Mouse (Mus musculus) hindbrain, embryonic 14.5 days (tissue): ENCODE data around the gene D930048N14Rik. TPM values are rescaled to one million over a fixed set of nuclear protein-coding genes. Genes with fewer than 3 reads are reported as not detected.
"Not testable (repeated sequence)": the region's sequence is repeated elsewhere in the genome, so short reads cannot be mapped to it uniquely, and the experiment has no call there.

Experiments used
- ATAC-seq: fragments of 200-750 bp; cut with Nextera tagmentation; 2 replicates; pipeline ENCODE4 v1.8.0; 2017; ENCODE audit warnings: moderate number of reproducible peaks, mild to moderate bottlenecking, moderate TSS enrichment, moderate library complexity; ENCODE audit not compliant: low FRiP score
- DNase-seq: peaks from one replicate; pipeline ENCODE4 v3.0.0-alpha.2; 2015; ENCODE audit warnings: low spot score
- H3K27ac ChIP-seq: fragments of 300-500 bp; sonication (generic); 2 replicates; pipeline ENCODE4 v1.5.1; 2014; ENCODE audit warnings: mild to moderate bottlenecking, moderate library complexity
- H3K27me3 ChIP-seq: fragments of 300-500 bp; sonication (generic); 2 replicates; pipeline ENCODE4 v1.6.1; 2014; ENCODE audit warnings: mild to moderate bottlenecking, low read length, mixed read lengths; ENCODE audit not compliant: control insufficient read depth, insufficient read depth
- H3K36me3 ChIP-seq: fragments of 300-500 bp; sonication (generic); replicated peaks from 2 replicates; pipeline ENCODE4 v1.6.1; 2014; ENCODE audit not compliant: control insufficient read depth, insufficient read depth
- H3K4me1 ChIP-seq: fragments of 300-500 bp; sonication (generic); replicated peaks from 2 replicates; pipeline ENCODE4 v1.6.1; 2014; ENCODE audit warnings: antibody characterized with exemption, low read length, mixed read lengths; ENCODE audit not compliant: control insufficient read depth, insufficient read depth
- H3K4me2 ChIP-seq: fragments of 300-500 bp; sonication (generic); replicated peaks from 2 replicates; pipeline ENCODE4 v1.6.1; 2014; ENCODE audit warnings: mild to moderate bottlenecking, moderate library complexity
- H3K4me3 ChIP-seq: fragments of 300-500 bp; sonication (generic); replicated peaks from 2 replicates; pipeline ENCODE4 v1.5.1; 2014; ENCODE audit warnings: mild to moderate bottlenecking, low read length
- H3K9ac ChIP-seq: fragments of 300-500 bp; sonication (generic); 2 replicates; pipeline ENCODE4 v1.6.1; 2014
- H3K9me3 ChIP-seq: fragments of 300-500 bp; sonication (generic); 2 replicates; pipeline ENCODE4 v1.6.1; 2016; ENCODE audit warnings: low read length; ENCODE audit not compliant: control insufficient read depth
- WGBS: fragments of 180-500 bp; shearing (Covaris S2); extraction: QIAGEN DNeasy Blood & Tissue Kit; methylation state at CpG from one replicate; pipeline ENCODE4 v1.1.7; 2014; 5-methylcytosine and 5-hydroxymethylcytosine counted together
- polyA plus RNA-seq: library from polyadenylated mRNA; unstranded; fragments of >200 nt; fragmentation: Nextera tagmentation; extraction: Ambion mirVana; gene quantifications from 2 replicates; pipeline ENCODE4 v1.2.1, GENCODE M21; 2014

Gene D930048N14Rik
- polyA plus RNA-seq, 1 experiment from 2014 or later, result 1.1 TPM

DNA sequence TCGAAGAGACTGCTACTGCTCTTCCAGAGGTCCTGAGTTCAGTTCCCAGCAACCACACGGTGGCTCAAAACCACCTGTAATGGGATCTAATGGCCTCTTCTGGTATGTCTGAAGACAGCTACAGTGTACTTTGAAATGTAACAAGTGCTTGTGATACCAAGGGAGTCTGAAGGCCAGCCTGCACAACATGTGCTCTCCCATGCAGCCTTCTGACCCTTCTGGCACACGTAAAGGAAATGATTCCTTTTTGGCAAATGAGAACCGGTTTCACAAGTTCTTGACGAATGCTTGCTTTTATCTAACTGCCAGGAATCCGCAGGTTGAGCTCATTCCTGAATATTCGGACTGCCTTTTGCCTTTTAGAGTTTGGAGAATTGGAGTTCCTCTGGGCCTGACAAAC is 35.6 kb upstream of the D930048N14Rik start:
- Histone ChIP-seq H3K9ac (peak overlapping the region; percentile 57), H3K9me3 (no peaks in the 10 kb centered on the region), H3K27me3 (no peaks in the 10 kb centered on the region), H3K36me3 (no peaks in the 10 kb centered on the region), H3K4me1 (peaks cover 7% of the 10 kb centered on the region), H3K27ac (no peak overlapping the region), H3K4me2 (peak overlapping the region; percentile 57), H3K4me3 (peak overlapping the region; percentile 27)
- DNase-seq, result no peak
- WGBS, result 51% methylated on average over 7 of the region's 7 CpGs
- no peak for ATAC-seq

DNA sequence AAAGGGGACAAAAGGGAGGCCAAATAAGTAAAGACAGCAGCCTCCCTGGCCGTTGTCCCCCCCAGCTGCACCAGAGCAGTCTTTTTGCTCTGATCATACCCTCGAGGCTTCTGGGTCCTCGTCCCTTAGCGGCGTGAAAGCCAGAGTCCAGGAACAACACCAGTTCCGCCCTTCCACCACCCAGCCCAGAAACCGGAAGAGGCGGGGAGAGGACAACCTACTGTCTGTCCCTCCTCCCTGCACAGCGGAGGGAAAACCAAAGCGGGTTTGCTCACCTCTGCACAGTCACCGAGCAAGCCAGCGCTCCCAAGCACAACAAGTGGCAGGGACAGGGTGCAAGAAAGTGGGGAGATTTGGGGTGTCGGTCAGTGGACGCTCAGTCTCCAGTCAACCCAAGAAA is 35.2 kb upstream of the D930048N14Rik start:
- no peak for DNase-seq
- ATAC-seq, result no peak

DNA sequence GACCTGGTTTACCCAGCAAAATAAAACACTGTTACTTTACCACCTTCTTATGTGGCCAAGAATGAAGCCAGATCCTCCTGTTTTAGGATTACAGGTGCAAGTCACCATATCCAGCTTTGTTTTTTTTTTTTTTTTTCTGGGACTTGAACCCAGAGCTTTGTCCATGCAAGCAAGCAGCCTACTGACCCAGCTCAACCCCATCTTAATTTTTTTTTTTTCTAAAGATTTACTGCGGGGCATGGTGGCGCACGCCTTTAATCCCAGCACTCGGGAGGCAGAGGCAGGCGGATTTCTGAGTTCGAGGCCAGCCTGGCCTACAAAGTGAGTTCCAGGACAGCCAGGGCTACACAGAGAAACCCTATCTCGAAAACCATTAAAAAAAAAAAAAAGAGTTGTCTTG is 34.6 kb upstream of the D930048N14Rik start:
- 0 out of 2 replicates have a peak overlapping the region, but pooled peaks have one; percentile 57 for H3K9ac ChIP-seq
- not testable (repeated sequence) for H3K36me3 ChIP-seq, H3K27ac ChIP-seq

More for the DNA sequence above, 35.2 kb upstream of the D930048N14Rik start:
- H3K27me3 ChIP-seq, result no peaks in the 10 kb centered on the region
- H3K4me1 ChIP-seq, result peaks cover 12% of the 10 kb centered on the region
- WGBS, result 4% methylated on average over 14 of the region's 14 CpGs
- no peaks in the 10 kb centered on the region for H3K9me3 ChIP-seq
- peak overlapping the region; percentile 57 for H3K9ac ChIP-seq
- no peak overlapping the region for H3K27ac ChIP-seq
- peak overlapping the region; percentile 27 for H3K4me3 ChIP-seq
- peak overlapping the region; percentile 57 for H3K4me2 ChIP-seq
- H3K36me3 ChIP-seq, result no peaks in the 10 kb centered on the region

DNA sequence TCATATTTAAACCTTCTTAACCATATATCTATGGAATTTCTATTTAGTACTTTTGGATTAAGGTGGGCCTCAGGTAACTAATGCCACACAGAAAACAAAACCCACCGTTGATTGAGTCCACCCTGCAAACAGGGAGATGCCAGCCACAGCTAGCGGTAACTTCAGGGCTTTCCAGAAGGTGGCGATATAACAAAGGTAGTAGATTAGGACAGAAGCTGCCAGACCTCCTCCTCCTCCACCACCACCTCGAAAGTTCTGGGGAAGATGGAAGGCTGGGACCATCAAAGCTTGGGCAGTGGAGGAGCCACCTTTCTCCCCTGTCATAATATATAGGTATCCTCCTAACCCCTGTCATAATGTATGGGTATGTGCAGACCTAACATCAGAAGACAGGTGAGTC is 33.1 kb upstream of the D930048N14Rik start:
- Histone ChIP-seq H3K4me1 (peaks cover 13% of the 10 kb centered on the region), H3K4me2 (no peak overlapping the region), H3K36me3 (peaks cover 14% of the 10 kb centered on the region), H3K9me3 (no peaks in the 10 kb centered on the region), H3K27me3 (no peaks in the 10 kb centered on the region), H3K9ac (no peak overlapping the region), H3K27ac (no peak overlapping the region), H3K4me3 (no peak overlapping the region)
- ATAC-seq (no peak), DNase-seq (peak; percentile 77)
- WGBS, result 3% methylated on average over 4 of the region's 4 CpGs

More for the DNA sequence above, 34.6 kb upstream of the D930048N14Rik start:
- Histone ChIP-seq H3K4me2 (peak overlapping the region; percentile 57), H3K4me3 (0 out of 2 replicates have a peak overlapping the region, but pooled peaks have one; percentile 27), H3K4me1 (peaks cover 13% of the 10 kb centered on the region)
- 91% methylated on average over 7 of the region's 7 CpGs for WGBS
- H3K27me3 ChIP-seq, ATAC-seq, H3K9me3 ChIP-seq, DNase-seq: not testable (repeated sequence)

DNA sequence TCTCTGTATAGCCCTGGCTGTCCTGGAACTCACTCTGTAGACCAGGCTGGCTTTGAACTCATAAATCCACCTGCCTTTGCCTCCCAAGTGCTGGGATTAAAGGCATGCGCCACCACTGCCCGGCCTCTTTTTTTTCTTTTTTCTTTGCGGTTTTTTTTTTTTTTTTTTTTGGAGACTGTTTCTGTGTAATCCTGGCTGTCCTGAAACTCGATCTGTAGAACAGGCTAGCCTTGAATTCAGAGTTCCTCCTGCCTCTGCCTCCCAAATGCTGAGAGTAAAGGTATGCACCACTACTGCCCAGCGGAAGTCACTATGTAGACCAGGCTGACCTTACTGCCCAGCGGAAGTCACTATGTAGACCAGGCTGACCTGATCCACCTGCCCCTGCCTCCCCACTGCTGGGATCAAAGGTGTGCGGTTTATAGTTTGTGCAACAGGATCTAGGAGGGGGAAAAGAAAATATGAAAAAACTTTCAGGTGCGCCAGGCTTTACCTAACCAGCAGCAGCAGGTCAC is 31.8 kb upstream of the D930048N14Rik start:
- DNase-seq, result no peak
- peaks cover 25% of the 10 kb centered on the region for H3K36me3 ChIP-seq

DNA sequence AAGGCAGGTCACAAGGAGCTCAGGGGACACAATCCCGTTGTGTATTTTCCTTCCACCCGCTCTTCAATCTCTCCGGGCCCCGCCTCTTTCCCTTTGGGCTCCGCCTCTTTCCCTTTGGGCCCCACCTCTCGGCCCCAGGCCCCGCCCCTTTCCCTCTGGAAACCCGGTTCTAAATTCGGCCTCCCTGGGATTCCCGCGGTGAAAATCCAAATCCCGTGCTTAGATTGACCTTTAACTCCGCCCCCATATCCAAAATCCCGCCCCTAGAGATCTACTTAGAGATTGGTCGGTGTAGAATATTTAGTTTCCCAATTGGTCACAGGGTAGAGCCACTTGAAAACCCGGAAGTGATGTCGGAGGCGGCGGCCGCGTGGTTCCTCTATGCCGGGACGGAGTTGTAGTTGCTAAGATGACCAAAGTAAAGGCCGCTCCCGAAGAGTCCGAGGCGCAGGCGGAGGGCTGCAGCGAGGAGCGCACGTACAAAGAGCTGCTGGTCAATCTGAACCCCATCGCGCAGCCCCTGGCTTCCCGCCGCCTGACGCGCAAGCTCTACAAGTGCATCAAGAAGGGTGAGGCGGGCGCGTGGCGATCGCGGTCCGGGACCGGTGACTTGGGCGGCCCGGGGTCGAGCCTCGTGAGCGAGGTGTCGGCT is 31.2 kb upstream of the D930048N14Rik start, which contains the start of gene Nhp2:
TSS of gene Nhp2 (plus strand) at position 327 of the 652 bp plus-strand sequence.
- WGBS, result under 1% methylated on average over 51 of the region's 51 CpGs

More for the DNA sequence above, 31.8 kb upstream of the D930048N14Rik start:
- Histone ChIP-seq H3K9me3 (no peaks in the 10 kb centered on the region), H3K4me1 (peaks cover 13% of the 10 kb centered on the region), H3K4me2 (peak overlapping the region; percentile 89), H3K4me3 (peak overlapping the region; percentile 59), H3K9ac (no peak overlapping the region), H3K27ac (no peak overlapping the region), H3K27me3 (no peaks in the 10 kb centered on the region)
- WGBS, result 53% methylated on average over 8 of the region's 8 CpGs
- peak; percentile 42; the same call in 1 of the 2 replicates for ATAC-seq

DNA sequence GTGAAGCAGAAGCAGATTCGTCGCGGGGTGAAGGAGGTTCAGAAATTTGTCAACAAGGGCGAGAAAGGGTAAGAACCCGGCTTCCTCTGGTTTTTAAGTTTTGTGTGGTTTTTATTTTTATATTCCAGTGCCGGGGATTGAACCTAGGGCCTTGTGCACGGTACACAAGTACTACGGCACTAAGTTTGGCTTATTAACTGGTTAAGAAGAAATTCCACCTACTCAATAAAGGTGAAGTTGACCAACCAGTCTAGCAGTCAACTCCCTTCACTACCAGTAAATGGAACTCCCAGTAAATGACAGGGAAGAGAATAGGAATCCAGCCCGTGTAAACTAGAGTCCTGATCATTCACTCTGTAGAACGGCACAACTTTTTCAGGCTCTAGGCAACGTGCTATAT is 30.7 kb upstream of the D930048N14Rik start:
- no peak for DNase-seq
- H3K4me3 ChIP-seq, result peak overlapping the region; percentile 59
- peak overlapping the region; percentile 89 for H3K4me2 ChIP-seq
- H3K27ac ChIP-seq, result no peak overlapping the region
- WGBS, result 1% methylated on average over 11 of the region's 11 CpGs
- H3K9me3 ChIP-seq, result no peaks in the 10 kb centered on the region
- H3K4me1 ChIP-seq, result peaks cover 13% of the 10 kb centered on the region
- ATAC-seq, result no peak
- no peaks in the 10 kb centered on the region for H3K27me3 ChIP-seq
- peaks cover 37% of the 10 kb centered on the region for H3K36me3 ChIP-seq
- H3K9ac ChIP-seq, result peak overlapping the region; percentile 73

More for the DNA sequence above, 31.2 kb upstream of the D930048N14Rik start, which contains the start of gene Nhp2:
- ATAC-seq (peak; percentile 94), DNase-seq (peak; percentile 97)
- H3K27me3 ChIP-seq, result no peaks in the 10 kb centered on the region
- no peak within 1 kb of the TSS for H3K27ac ChIP-seq
- peaks cover 13% of the 10 kb centered on the region for H3K4me1 ChIP-seq
- H3K36me3 ChIP-seq, result peaks cover 31% of the 10 kb centered on the region
- no peaks in the 10 kb centered on the region for H3K9me3 ChIP-seq
- peak within 1 kb of the TSS; percentile 73 for H3K9ac ChIP-seq
- peak within 1 kb of the TSS; percentile 89 for H3K4me2 ChIP-seq
- H3K4me3 ChIP-seq, result peak within 1 kb of the TSS; percentile 59

DNA sequence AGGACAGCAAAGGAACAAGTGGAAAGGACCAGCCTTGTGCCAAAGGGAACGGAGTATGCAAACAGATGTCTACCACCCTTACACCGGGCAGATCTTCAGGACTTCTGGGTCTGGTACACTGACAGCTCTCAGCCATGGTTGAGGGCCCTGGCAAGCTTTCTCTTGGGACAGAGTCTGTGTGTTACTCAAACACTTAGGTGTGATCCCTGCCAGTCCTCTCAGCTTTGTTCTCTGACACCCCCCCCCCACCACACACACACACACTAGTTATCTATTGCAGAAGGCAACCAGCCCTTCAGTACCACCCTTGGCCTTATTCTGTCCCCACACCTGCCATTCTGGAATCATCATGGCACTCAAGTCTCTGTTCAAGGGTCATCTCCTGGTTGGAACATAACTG is 29.0 kb upstream of the D930048N14Rik start:
- no peak overlapping the region for H3K4me2 ChIP-seq
- no peak overlapping the region for H3K9ac ChIP-seq
- DNase-seq, result no peak
- H3K9me3 ChIP-seq, result no peaks in the 10 kb centered on the region
- H3K27ac ChIP-seq, result no peak overlapping the region
- ATAC-seq, result no peak
- no peaks in the 10 kb centered on the region for H3K27me3 ChIP-seq
- peaks cover 51% of the 10 kb centered on the region for H3K36me3 ChIP-seq
- H3K4me1 ChIP-seq, result peaks cover 7% of the 10 kb centered on the region
- H3K4me3 ChIP-seq, result no peak overlapping the region
- WGBS, result 93% methylated on average over 2 of the region's 2 CpGs

DNA sequence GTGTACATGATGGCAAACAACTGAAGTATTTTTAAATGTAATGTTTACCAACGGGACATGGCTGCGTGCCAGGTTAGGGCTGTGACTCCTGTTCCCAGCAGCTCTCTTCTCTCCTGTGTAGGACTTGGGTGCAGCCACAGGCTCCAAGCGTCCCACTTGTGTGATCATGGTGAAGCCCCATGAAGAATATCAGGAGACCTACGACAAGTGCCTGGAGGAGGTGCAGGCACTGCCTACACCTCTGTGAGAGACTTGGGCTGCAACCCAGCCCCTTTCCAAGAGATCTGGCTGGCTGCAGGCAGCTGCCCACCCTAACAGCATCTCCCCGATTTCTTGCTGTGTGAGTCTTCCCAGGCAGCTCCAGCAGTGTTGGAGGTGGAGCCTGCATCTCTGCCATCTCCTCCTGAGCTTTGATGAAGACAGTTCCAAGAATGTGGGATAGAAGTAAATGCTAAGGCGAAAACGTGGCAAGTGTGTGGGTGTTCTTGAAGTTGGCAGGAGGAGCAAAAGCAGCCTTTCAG is 27.7 kb upstream of the D930048N14Rik start:
- no peak overlapping the region for H3K27ac ChIP-seq
- DNase-seq (no peak), ATAC-seq (no peak)
- 89% methylated on average over 7 of the region's 7 CpGs for WGBS
- H3K9me3 ChIP-seq, result no peaks in the 10 kb centered on the region
- H3K4me3 ChIP-seq, result no peak overlapping the region
- H3K4me1 ChIP-seq, result peaks cover 7% of the 10 kb centered on the region
- H3K36me3 ChIP-seq, result peaks cover 63% of the 10 kb centered on the region
- H3K9ac ChIP-seq, result no peak overlapping the region
- no peaks in the 10 kb centered on the region for H3K27me3 ChIP-seq
- no peak overlapping the region for H3K4me2 ChIP-seq
